Mouse (Mus musculus): ENCODE results near the gene Diaph3.
A peak's percentile ranks its signal among the peaks of the same experiment; 100 is the strongest.

Diaph3 gene

GRCm38 (mm10) chr14:87079725-87080124 is 61.3 kb downstream of the Diaph3 start:
- no peak for DNase-seq

DNA sequence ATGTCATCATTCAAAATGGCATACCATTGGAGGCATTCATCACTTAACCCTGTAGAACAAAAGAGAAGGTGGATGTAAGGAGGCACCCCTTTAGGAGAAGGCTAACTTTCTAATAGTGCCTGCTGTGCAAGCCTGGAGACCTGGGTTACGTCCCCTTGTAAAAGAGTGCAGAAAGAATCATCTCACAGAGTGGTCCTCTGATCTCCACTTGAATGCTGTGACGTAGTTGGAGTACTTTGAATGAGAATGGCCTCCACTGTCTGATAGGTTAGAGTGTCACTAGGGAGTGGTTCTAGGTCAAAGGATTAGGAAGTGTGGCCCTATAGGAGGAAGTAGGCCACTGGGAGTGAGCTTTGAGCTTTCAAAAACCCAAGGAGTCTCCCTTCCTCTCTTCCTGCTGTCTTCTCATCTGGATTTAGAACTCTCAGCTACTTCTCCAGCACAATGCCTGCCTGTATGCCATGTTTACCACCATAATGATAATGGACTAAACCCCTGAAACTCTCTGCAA is 66.0 kb downstream of the Diaph3 start:
- DNase-seq: no peak

DNA sequence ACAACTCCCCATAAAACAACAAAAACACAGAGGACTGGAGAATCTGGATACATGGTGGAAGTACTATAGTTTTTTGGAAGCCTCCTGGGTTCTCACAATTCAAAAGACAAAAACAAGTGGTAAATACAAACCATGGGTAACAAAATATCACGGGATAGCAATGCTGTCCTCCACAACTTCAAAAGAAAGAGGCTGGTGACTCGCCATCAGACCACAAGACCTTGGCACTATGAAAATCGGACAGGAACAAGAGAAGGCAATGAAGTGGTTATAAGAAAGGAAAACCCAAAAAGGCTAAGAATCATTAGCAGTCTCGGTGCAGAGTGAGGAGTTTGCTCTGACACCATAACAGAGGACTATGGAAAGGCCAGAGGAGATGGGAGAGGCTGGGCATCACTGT is 76.8 kb downstream of the Diaph3 start:
- DNase-seq: no peak

DNA sequence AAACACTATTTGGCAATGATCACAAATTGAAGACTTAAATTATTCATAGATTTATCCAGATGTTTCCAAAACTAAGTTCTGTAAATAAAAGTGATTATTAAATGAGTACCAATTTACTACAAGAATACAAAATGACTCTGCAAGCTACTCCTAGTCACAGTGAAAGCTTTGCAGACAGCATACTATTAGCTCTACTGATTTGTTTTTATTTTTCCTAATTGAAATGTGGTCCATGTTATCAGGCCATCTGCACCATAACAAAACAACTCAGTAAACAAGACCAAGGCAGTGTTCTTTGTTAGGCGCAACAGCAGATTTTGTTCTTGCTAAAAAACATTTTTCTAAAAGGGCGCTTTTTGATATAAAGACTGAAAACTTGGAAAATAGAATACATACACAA is 84.9 kb downstream of the Diaph3 start:
- DNase-seq: no peak

DNA sequence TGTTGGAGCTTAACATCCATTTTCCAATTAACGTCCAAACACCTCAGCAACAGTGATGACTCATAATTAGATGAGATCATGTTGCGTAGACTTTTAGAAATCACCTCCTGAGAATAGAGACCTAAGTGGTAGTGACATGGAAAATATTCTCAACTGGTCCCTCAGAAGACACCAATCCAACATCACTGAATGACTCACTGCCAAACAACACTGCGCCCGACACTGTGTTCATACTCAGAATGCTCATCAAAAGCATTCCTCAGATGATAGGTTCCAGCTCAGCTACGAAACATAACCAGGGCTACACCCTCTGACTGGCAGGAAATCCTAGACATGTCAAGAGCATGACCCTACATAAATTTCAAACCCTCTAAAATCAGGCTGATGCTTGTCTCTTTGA is 89.8 kb downstream of the Diaph3 start:
- no peak for DNase-seq

- DNase-seq: no peak
Measured at GRCm38 (mm10) chr14:87044401-87044806, 96.6 kb downstream of the Diaph3 start.

DNA sequence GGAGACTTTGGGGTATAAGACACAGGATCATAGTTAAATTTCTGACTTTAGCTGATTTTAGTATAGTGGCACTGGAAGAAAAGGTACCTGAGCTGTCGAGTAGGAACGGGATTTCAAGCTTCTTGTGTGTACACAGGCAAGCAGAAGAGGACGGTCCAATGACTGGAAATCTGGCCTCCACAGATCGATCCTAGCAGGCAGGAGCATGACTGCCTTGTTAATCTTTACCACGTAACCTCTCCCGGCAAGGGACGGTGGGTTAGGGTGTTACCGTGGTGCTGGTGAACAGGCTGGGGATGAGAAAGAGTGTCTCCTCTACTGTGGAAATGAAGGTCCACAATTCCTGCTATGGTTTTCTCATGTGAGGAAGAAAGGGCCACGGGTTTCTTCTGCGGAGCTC is 120.8 kb downstream of the Diaph3 start:
- DNase-seq: no peak

GRCm38 (mm10) chr14:87019687-87020086 is 121.3 kb downstream of the Diaph3 start:
- DNase-seq: no peak

DNA sequence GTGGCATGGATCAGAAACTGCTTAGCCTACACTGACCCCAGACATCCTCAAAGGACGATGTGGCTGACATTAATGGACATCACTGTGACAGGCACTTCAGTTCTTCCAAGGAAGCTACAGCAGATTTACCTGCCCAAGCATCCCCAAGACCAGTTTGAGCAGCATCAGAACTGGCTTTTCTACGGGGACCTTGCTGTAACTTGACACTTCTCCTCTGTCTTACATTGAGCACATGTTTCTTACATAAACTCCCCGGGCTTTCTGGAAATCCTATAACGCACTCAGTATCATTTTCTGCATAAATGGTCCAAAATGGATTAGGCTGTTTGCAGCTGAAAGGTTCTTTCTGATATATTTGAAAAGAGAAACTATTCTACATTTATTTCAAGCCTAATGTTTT is 143.7 kb downstream of the Diaph3 start:
- DNase-seq: no peak

GRCm38 (mm10) chr14:86951169-86951568 is 189.9 kb downstream of the Diaph3 start:
- DNase-seq: no peak

- no peak for DNase-seq
Measured at GRCm38 (mm10) chr14:86937953-86938352, 203.1 kb downstream of the Diaph3 start.

DNA sequence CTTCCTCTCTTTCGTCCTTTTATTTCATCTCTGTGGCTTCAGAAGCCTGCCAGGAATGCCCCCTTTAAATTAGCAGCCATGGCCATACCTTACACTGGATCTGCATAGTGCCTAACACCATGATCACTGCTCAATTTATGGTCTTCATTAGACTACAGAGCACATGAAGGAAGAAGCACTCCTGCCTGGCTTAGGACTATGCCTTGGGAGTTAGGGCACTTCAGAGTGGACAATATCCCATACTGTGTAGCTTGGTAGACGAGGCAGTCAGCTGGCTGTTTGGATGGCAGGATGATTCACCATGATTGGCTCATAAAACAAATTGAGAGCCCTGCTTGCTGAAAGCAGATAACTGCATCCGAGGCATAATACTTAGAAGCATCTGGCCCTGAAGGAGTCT is 204.6 kb downstream of the Diaph3 start:
- no peak for DNase-seq

DNA sequence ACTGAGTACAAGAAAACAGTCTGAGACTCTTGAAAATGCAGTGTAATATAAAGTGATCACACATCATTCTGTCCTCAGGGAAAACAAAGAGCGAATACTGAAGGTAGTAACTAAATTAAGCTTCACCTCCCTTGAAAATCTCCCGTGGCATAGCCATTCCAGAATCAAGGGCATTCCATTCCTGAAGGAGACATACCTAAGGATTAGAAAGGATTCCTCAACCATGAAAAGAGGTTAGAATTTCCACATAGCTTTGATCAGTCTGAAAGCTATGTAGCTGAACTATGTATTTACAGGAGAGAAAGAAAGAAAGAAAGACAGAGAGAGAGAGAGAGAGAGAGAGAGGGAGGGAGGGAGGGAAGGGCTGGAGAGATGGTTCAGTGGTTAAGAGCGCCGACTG is 210.3 kb downstream of the Diaph3 start:
- DNase-seq: no peak

DNA sequence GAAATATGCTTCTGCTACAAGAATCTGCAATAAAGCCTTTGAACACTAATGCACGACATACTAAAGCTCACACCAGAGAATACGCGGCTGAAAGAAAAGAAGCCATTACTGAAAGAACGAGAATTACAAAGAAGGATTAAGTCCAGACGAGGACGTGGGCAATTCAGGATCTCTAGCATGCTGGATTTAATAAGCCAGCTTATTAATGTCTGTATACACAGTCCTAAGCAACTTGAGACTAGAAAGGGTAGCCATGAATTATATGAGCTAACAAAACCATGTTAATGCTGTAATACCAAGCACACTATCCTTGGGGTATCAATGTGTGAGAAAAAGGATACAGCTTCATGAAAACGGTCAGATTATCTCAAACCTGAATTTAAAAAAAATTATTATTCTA is 214.2 kb downstream of the Diaph3 start:
- DNase-seq: no peak

DNA sequence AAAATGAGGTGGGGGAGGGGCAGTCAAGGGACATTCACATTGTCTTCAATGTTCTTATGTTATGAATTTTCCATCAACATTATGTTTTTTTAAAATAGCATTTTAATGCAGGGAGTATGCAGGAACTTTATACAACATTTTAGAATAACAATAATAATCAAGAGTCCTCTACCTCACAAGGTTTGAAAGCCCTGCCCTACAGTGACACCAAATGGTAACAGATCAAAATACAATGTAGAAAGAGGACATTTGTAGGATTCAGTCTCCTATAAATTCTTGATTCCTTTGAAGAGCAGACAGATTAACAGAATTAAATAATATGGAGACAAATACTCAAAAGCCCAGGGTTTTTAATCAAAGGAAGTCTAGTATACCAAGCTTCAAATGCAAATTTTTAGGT is 242.1 kb downstream of the Diaph3 start:
- DNase-seq: no peak

- DNase-seq: no peak
Measured at GRCm38 (mm10) chr14:86889070-86889804, 251.8 kb downstream of the Diaph3 start.

DNA sequence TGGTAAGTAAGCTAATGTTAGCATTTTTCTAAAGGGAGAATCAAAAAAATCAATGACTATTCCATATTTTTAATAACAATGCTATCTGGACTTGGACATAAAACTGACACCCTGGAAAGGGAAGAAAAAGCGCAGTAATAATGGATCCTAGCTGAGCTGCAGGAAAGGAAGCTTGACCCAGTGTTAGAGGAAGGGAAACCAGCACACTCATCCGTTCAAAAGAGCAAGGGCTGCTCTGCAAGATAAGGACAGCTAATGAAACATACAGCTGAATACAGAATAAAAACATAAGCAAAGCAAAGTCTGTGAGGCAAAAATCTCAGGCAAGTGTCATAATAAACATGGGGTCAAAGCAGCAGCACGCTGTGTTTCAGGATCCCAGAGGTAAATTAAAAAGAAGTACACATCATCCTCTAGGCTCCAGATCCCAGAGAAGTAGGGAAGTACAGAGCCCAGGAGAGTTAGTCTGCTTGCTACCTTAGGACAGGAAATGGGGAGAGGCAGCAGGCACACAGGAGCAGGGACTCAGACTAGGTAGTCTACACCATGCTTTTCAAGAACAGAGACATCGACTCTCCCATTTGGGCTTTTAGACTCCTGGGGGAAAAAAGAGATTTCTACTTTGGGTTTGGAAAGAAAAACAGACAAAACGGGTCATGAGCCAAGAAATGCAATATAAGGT is 255.5 kb downstream of the Diaph3 start:
- no peak for DNase-seq

DNA sequence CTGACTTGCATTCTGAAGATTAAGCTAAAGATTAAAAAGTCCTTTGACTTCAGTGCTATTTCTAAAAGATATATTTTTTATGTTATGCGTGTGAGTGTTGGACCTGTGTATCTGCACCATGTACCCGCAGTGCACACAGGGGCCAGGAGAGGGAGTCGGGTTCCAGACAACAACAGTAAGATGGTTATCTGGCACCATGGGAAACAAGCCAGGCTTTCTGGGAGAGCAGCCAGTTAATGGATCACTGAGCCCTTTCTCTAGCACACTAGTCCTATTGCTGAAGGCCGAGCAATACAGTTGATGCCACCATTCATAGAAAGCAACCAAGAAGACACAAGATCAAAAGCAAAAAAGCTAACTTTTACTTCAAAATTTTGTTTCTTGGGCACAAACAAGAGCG is 271.5 kb downstream of the Diaph3 start:
- DNase-seq: peak; percentile 5 to 9

- DNase-seq: no peak
Measured at GRCm38 (mm10) chr14:86867143-86867542, 273.9 kb downstream of the Diaph3 start.

GRCm38 (mm10) chr14:86864053-86864452 is 277.0 kb downstream of the Diaph3 start:
- DNase-seq: no peak

DNA sequence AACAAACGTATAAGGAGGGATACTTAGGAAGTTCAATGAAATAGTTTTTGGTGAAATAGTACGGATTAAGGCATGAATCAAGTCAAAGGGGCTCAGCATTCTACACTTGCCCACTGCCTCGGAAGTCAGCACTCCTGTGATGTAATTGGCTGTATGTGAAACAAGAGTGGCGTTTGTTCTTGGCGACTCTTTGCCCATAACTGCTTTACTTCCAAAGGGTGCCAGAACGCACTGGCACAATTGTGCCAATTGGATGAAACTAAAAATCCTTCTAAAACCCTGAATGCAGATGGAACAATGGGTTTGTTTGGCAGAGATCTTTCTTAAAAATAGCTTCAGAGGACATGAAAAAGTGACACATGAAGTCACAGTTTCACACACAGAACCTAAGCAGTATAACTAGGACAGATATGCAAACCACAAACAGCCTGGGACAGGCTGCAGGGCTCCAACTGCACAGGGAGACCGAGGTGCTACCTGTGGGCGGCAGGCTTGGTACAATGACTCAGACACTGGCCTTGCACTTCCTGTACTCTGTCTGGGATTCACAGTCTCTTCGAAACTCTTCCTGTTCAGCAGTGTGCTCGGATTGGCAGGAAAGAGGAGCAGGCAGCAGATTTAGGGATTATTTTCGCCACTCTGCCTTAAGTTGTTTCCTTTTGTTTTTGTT is 279.6 kb downstream of the Diaph3 start:
- no peak for DNase-seq

- no peak for DNase-seq
Measured at GRCm38 (mm10) chr14:86847154-86847810, 293.8 kb downstream of the Diaph3 start.

DNA sequence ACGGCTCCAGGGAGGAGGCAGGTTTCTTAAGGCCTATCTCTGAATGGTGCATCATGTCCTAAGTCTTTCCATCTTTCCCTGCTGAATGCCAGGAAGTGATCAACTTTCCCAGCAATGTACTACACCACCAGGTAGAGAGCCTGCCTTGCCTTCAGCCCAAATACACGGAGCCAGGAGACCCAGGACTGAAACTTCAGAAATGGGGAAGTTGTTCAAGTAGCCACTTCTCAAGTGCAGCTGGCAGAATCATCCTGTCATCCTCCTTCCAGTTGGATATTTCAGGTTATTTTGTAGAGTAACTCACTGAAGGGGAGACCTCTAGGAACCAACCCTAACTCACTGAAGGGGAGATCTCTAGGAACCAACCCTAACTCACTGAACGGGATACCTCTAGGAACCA is 297.0 kb downstream of the Diaph3 start:
- no peak for DNase-seq
